Mouse (Mus musculus) MEL (cell line): ENCODE results near the gene Mtf2.

ENCODE experiments used
- MYB ChIP-seq: IDR thresholded peaks from 2 replicates; pipeline ENCODE4 v1.6.1; 2011; ENCODE audit warnings: mild to moderate bottlenecking, low read depth, low read length, improper control_type of control experiment
- POLR2A ChIP-seq, 2 experiments: IDR thresholded peaks; 2 replicates each; pipeline ENCODE4 v1.6.1; 2011 to 2012; ENCODE audit warnings: low read length in 2 of 2, mild to moderate bottlenecking in 2 of 2, control low read depth in 1 of 2, improper control_type of control experiment in 1 of 2, low read depth in 1 of 2, moderate library complexity in 1 of 2; ENCODE audit not compliant: control insufficient read depth in 1 of 2, insufficient read depth in 1 of 2, poor library complexity in 1 of 2

DNA sequence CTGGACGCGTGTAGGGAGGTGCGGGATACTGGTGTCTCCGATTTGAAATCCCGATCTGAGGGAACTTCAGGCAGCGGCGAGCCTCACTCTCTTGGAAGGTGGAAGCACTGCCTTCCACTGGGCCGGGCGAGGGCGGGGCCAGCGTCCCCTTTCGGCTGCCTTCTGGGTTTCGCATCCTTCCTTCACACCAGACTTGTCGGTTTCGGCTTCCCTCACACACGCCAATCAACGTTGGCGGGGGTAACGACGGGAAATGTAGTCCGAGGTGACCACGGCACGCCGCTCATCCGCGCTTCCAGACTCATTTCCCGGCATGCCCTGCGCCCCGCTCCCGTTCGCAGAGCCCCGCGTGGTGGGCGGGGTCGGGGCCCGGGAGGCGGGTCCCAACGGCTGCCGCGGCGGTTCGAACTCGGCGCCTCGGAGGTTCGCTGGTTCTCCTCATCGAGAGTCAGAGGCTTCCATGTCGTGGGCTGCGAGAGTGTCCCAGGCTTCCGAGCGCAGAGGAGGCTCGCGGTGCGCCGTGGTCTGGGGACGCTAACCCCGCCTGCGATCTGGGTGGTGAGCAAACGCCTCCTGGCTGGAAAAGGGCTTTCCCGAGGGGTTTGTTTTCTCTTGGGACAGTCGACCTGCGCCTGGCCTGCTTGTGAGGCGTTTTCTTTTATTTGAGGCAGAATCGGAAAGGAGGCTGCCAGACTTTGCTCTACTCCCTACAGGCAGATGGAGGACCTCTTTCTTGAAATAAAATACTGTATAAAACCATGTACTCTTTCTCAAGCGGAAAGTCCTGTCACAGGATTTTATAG, 67.2 kb downstream of the Mtf2 start, which contains the start of the genes Tmed5 and Ccdc18:
- TF ChIP-seq POLR2A (IDR thresholded peaks at IDR 0.05; ENCODE audit: control insufficient read depth in 1 of 2, insufficient read depth in 1 of 2, low read depth in 1 of 2, low read length in 2 of 2, poor library complexity in 1 of 2) (peak; percentile 73 to 89), MYB (peak; percentile 81)
